Mouse (Mus musculus): ENCODE measurements around the gene Slc31a1.

The Slc31a1 gene

GRCm38 (mm10) chr4:62361997-62362396 is 1.5 kb downstream of the Slc31a1 start:
- in situ Hi-C loops (cut with MboI, MseI) = loop anchor here in 1 of 2 experiments (5.0 kb wide), 1 partner anchor 45 kb away; the partner anchor contains the start of genes Cdc26 and Prpf4

- in situ Hi-C loops (cut with MboI, MseI) = loop anchor here in 1 of 2 experiments (5.0 kb wide), 1 partner anchor 45 kb away; the partner anchor contains the start of genes Cdc26 and Prpf4
Observed at GRCm38 (mm10) chr4:62362437-62362836, 1.9 kb downstream of the Slc31a1 start.

- in situ Hi-C loops (cut with MboI, MseI) = loop anchor here in 1 of 2 experiments (5.0 kb wide), 1 partner anchor 43 kb away; the partner anchor contains the start of genes Cdc26 and Prpf4
Observed at GRCm38 (mm10) chr4:62364299-62364698, 3.8 kb downstream of the Slc31a1 start.

GRCm38 (mm10) chr4:62366291-62366690 is 5.8 kb downstream of the Slc31a1 start:
- in situ Hi-C loops (cut with MboI, MseI) = no loop called here

GRCm38 (mm10) chr4:62367586-62367985 is 7.1 kb downstream of the Slc31a1 start:
- in situ Hi-C loops (cut with MboI, MseI) = no loop called here

- in situ Hi-C loops (cut with MboI, MseI) = no loop called here
Observed at GRCm38 (mm10) chr4:62369091-62369490, 8.6 kb downstream of the Slc31a1 start.

- in situ Hi-C loops (cut with MboI, MseI) = no loop called here
Observed at GRCm38 (mm10) chr4:62372410-62372809, 11.9 kb downstream of the Slc31a1 start.

- in situ Hi-C loops (cut with MboI, MseI) = no loop called here
Observed at GRCm38 (mm10) chr4:62372818-62373520, 12.4 kb downstream of the Slc31a1 start.

- in situ Hi-C loops (cut with MboI, MseI) = no loop called here
Observed at GRCm38 (mm10) chr4:62373668-62374067, 13.1 kb downstream of the Slc31a1 start.

GRCm38 (mm10) chr4:62374342-62374741 is 13.8 kb downstream of the Slc31a1 start:
- in situ Hi-C loops (cut with MboI, MseI) = no loop called here

GRCm38 (mm10) chr4:62376123-62376522 is 15.6 kb downstream of the Slc31a1 start:
- in situ Hi-C loops (cut with MboI, MseI) = no loop called here

- in situ Hi-C loops (cut with MboI, MseI) = no loop called here
Observed at GRCm38 (mm10) chr4:62379724-62380381, 19.3 kb downstream of the Slc31a1 start.

GRCm38 (mm10) chr4:62383207-62383606 is 22.7 kb downstream of the Slc31a1 start:
- in situ Hi-C loops (cut with MboI, MseI) = no loop called here

- in situ Hi-C loops (cut with MboI, MseI) = no loop called here
Observed at GRCm38 (mm10) chr4:62383752-62384151, 23.2 kb downstream of the Slc31a1 start.

GRCm38 (mm10) chr4:62384159-62384558 is 23.6 kb downstream of the Slc31a1 start:
- in situ Hi-C loops (cut with MboI, MseI) = no loop called here

- in situ Hi-C loops (cut with MboI, MseI) = no loop called here
Observed at GRCm38 (mm10) chr4:62385439-62385838, 24.9 kb downstream of the Slc31a1 start.

GRCm38 (mm10) chr4:62389592-62390512 is 29.3 kb downstream of the Slc31a1 start:
- in situ Hi-C loops (cut with MboI, MseI) = loop anchor here in 1 of 2 experiments (5.0 kb wide), 1 partner anchor 43 kb away; no protein-coding TSS in a partner anchor

- in situ Hi-C loops (cut with MboI, MseI) = loop anchor here in 1 of 2 experiments (5.0 kb wide), 1 partner anchor 45 kb away; no protein-coding TSS in a partner anchor
Observed at GRCm38 (mm10) chr4:62391892-62392291, 31.4 kb downstream of the Slc31a1 start.

GRCm38 (mm10) chr4:62393459-62393858 is 32.9 kb downstream of the Slc31a1 start:
- in situ Hi-C loops (cut with MboI, MseI) = loop anchor here in 1 of 2 experiments (5.0 kb wide), 1 partner anchor 46 kb away; no protein-coding TSS in a partner anchor

GRCm38 (mm10) chr4:62395806-62396205 is 35.3 kb downstream of the Slc31a1 start:
- in situ Hi-C loops (cut with MboI, MseI) = no loop called here

GRCm38 (mm10) chr4:62397616-62398365 is 37.3 kb downstream of the Slc31a1 start:
- in situ Hi-C loops (cut with MboI, MseI) = no loop called here
